Mouse (Mus musculus): ENCODE data around the gene B4galt5. TPM values are rescaled to one million over a fixed set of nuclear protein-coding genes. Genes with fewer than 3 reads are reported as not detected.
A peak's percentile ranks its signal among the peaks of the same experiment; 100 is the strongest.

The B4galt5 gene
- total RNA-seq, 2 experiments from 2014 or later = 21.1 to 26.0 TPM

GRCm38 (mm10) chr2:167304651-167305381, 44.2 kb downstream of the B4galt5 start:
- DNase-seq = no peak

DNA sequence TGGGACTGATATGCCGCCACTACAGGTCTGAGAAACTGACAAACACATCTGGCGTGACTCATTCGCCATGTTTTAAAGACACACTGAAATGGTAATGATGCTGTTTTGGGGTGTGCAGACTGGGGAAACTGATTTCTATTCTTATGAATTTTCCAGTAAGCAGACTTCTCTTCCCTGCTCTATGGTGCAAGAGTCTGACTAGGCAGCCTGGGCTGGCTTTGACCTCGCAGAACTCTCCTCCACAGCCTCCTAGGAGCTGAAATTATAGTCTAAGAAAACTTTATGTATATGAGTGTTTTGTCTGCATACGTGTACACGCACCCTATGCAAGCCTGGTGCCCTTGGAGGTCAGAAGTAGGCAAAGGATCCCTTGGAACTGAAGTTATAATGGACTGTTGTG, 45.2 kb downstream of the B4galt5 start:
- DNase-seq = no peak

DNA sequence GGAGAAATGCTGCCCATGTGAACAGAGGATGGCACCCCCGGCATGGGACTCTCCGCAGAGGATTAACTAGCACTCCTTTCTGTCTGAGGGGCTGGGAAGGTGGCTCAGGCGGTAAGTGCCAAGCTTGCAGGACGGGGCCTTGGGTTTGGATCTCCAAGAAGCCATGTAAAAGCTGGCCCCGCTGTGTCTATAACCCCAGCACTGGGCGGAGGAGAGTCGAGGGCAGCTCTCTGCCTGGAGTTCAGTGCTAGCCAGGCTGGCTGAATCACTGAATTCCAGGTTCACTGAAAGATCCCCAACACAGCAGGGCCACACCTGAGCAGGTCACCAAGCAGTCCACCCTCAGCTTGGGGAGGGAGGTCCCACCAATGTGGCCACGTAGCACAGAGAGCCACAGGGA, 45.8 kb downstream of the B4galt5 start:
- no peak for DNase-seq

DNA sequence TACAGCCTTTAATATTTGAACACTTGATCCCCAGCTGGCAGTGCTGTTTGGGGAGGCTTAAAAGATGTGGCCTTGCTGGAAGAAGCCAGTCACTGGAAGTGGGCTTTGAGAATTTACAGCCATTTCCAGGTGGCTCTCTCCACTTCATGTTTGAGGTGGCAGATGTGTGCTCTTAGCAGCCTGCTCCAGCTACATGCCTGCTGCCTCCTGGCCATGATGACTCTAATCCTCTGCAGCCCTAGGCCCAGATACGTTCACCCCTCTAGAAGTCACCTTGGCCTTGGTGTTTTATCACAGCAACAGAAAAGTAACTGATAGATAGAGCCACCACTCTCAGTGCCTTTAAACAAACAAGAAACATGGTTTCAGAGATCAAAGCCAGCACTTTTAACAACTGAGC, 46.3 kb downstream of the B4galt5 start:
- DNase-seq = no peak

- DNase-seq = no peak
These were observed 47.0 kb downstream of the B4galt5 start for GRCm38 (mm10) chr2:167302031-167302430.

GRCm38 (mm10) chr2:167301601-167302000, 47.4 kb downstream of the B4galt5 start:
- DNase-seq = no peak

DNA sequence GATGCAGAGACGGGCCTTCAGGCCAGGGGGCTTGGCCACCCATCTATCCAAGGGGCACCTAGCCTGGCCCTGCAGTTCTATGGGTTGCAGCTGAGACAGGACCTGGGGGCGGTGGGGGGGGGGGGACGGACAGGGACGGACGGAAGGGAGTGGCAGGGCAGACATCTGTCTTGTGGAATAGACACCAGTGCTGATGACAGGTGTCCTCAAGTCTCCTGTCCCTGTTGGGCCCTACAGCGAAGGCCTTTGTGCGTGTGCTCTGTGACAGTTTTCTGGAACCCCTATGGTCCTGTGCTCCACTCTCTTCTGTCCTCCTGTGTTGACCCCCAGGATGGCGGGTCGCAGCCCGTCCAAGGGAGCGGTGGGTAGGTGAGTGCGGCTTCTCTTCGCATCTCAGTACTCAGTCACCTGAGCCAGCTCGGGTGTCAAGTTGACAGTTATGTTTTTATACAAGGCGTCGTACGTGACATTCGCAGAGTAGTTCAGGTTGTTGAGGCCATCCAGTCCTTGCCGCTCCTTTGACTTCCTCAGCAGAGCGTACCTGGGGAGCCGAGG, 48.0 kb downstream of the B4galt5 start:
- DNase-seq = no peak

DNA sequence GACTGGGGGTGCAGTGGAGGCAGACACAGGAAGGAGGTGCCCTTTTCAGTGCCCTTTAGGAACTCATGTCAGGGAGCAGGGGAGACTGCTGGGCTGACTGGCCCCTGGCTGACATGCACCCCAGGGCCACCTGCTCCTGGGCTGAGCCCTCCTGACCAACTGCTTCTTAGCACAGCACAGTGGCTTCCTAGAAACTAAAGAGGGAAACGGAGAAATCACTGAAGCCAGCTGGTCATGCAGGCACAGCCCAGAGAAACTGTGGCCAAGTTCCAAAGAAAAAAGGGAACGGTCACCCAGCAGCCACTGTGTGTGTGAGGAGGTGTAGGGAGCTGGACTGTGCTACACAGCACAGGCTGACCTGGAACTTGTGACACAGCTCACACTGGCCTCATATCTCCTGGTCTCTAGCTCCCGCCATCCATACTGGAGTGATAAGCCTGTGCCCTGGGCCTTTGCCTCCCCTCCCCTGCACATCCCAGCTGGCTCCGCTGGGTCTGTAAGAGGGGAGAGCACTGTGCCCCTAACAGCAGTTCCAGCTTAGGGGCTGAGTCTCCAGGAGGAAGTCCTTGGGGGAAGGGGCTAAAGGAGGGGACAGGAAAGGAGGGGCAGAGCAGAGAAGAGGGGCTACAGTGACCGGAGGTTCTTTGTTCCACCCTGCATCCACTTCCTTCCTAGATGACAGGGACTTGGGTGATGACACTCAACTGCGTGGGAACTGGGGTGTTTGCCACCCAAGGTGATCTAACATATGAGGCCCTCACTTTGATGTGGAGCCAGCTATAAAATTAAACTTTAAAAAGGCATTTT, 48.9 kb downstream of the B4galt5 start:
- no peak for DNase-seq

GRCm38 (mm10) chr2:167298729-167299705, 50.0 kb downstream of the B4galt5 start:
- DNase-seq = peak; percentile 15

DNA sequence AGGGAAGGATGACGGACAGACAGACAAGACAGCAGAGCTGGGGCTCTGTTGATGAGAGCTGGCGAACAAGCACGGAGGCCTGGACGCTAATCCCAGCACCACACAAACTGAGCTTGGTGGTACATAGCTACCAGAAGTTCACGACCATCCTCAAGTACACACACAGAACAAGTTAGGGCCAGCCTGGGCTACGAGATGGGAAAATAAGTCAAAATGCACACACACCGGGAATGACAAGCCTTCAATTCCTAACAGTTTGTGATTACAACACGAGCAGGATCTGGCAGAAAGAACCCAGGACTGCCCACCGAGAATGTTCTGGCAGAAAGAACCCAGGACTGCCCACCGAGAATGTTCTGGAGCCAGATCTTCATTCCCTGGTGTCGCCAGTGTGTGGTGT, 51.0 kb downstream of the B4galt5 start:
- DNase-seq = no peak

DNA sequence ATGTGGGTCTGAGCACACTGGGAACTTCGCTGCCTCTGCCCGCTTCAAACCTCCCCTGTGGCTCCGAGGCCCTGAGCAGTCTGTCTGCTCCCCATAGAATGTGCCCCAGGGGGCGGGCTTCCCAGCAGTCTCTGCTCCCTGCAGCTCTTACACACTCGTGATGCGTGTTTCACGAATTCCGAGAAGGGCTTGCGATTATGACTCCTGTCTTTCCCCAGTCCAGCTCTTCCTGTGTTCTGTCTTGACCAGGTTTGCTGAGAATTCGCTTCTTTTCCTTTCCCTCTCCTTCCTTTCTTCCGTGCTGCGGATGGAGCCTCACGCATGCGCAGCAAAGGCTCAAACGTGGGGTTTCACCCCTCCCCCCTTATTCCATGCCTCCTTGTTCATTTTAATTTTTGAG, 54.1 kb downstream of the B4galt5 start:
- DNase-seq = no peak

DNA sequence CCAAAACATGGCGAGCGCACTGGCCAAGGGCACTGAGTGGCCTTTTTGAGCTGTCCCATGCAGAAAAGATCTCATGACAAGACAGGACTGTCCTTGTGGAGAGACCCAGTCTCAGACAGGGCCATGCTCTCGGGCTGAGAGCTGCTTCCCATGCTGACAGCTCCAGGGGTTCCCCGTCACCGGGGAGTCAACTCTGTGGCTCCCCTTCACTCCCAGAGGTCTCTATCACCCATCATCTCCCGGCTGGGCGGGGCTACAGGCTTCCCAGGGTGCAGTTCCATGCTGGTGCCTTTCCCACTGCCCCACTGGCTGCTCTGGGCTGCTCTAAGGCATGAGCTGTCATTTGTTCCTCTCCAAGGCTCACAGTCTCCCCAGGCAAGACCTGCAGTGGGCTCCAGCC, 54.8 kb downstream of the B4galt5 start:
- no peak for DNase-seq

DNA sequence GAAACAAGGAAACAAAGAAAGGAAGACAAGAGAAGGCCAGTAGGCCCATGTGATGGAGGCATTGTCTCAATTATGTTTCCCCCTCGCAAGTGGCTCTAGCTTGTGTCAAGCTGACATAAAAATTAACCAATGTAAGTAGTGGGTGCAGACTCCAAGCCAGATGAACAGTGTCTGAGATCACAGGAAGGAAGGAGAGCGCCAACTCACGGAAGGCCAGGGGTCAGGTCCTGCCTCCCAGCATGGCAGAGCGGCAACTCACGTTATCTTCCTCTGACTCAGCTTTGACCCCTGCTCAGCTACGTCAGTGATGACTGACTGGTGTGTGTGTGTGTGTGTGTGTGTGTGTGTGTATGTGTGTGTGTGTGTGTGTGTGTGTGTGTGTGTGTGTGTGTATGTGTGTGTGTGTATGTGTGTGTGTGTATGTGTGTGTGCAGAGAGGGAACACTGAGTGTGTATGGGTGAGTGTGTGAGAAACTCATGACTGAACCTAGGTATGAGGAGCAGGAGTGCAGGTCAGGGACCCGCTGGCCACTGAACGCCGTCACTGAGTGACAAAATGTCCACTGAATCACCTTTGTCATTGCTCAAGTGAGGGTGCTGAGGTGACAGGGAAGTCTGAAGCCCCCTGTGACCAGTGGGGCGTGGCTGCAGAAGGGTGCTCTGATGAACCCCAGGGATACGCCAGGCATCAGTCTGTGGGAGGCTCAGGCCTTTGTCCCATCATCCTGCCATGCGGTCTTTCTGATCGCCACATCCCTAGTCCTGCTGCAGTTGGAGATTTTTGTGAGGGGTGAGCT, 55.5 kb downstream of the B4galt5 start:
- no peak for DNase-seq

GRCm38 (mm10) chr2:167292854-167293253, 56.1 kb downstream of the B4galt5 start:
- DNase-seq = no peak

- no peak for DNase-seq
These were observed 56.8 kb downstream of the B4galt5 start for GRCm38 (mm10) chr2:167292151-167292591.

- no peak for DNase-seq
These were observed 57.3 kb downstream of the B4galt5 start for GRCm38 (mm10) chr2:167291656-167292055.

DNA sequence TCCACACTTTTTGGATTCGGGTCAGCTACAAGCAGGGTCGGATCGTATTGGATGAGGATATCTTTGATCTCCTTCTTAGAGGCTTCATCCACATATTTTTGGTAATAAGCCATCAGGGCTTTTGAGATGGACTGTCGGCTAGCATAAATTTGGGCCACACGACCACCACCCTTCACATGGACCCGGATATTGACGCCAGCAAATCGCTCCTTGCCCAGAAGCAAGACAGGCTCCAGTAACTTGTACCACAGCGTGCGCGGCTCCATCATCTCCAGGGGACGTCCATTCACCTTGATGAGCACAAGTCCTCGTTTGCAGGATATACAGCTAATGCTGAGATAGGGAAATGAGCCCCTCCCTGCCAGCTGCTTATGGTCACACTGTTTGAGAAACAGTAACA, 67.5 kb downstream of the B4galt5 start:
- DNase-seq = peak; percentile 2

DNA sequence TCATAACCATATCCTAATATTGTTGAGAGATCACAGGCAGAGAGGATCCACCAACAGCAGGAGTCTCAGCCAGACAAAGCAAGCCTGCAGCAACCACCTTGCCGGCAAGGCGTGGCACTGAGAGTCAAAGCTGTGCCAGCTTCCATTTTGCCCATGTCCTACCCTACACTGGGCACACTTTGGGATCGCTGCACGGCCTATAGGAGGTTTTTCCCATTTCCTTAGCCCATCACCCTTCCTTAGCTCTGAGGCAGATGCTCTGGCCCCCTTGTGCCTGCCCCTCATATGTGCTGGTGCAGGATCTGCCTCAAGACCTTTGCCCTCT, 68.0 kb downstream of the B4galt5 start:
- DNase-seq = no peak

- peak; percentile 75 for DNase-seq
These were observed 68.6 kb downstream of the B4galt5 start for GRCm38 (mm10) chr2:167280090-167280985.

All from gastrocnemius, postnatal 10 days (tissue).